Mouse (Mus musculus) limb, embryonic 12.5 days (tissue): ENCODE data around the gene Ndufa8. TPM values are rescaled to one million over a fixed set of nuclear protein-coding genes. Genes with fewer than 3 reads are reported as not detected.
A peak's percentile ranks its signal among the peaks of the same experiment; 100 is the strongest.

Source experiments
- ATAC-seq: fragments of 200-750 bp; cut with Nextera tagmentation; 2 replicates; pipeline ENCODE4 v1.8.0; 2017; ENCODE audit warnings: low read depth, moderate TSS enrichment; ENCODE audit not compliant: insufficient number of reproducible peaks, insufficient read depth, low FRiP score, low TSS enrichment
- H3K27ac ChIP-seq: fragments of 300-500 bp; sonication (generic); 2 replicates; pipeline ENCODE4 v1.5.1; 2016; ENCODE audit warnings: mild to moderate bottlenecking, moderate library complexity
- H3K27me3 ChIP-seq: fragments of 300-500 bp; sonication (generic); 2 replicates; pipeline ENCODE4 v1.6.1; 2016; ENCODE audit warnings: mild to moderate bottlenecking, moderate library complexity
- H3K36me3 ChIP-seq: fragments of 300-500 bp; sonication (generic); 2 replicates; pipeline ENCODE4 v1.6.1; 2016; ENCODE audit warnings: mild to moderate bottlenecking, moderate library complexity
- H3K4me1 ChIP-seq: fragments of 300-500 bp; sonication (generic); replicated peaks from 2 replicates; pipeline ENCODE4 v1.6.1; 2016
- H3K4me2 ChIP-seq: fragments of 300-500 bp; sonication (generic); 2 replicates; pipeline ENCODE4 v1.6.1; 2016; ENCODE audit warnings: mild to moderate bottlenecking, moderate library complexity
- H3K4me3 ChIP-seq: fragments of 300-500 bp; sonication (generic); replicated peaks from 2 replicates; pipeline ENCODE4 v1.5.1; 2016; ENCODE audit warnings: mild to moderate bottlenecking
- H3K9ac ChIP-seq: fragments of 300-500 bp; sonication (generic); replicated peaks from 2 replicates; pipeline ENCODE4 v1.6.1; 2016; ENCODE audit warnings: mild to moderate bottlenecking, moderate library complexity
- H3K9me3 ChIP-seq: fragments of 300-500 bp; sonication (generic); 2 replicates; pipeline ENCODE4 v1.6.1; 2016; ENCODE audit warnings: mild to moderate bottlenecking, moderate library complexity
- WGBS: fragments of 180-500 bp; shearing (Covaris S2); methylation state at CpG from one replicate; pipeline ENCODE4 v1.1.7; 2016; 5-methylcytosine and 5-hydroxymethylcytosine counted together
- polyA plus RNA-seq: library from polyadenylated mRNA; unstranded; fragments of >200 nt; fragmentation: Nextera tagmentation; extraction: Ambion mirVana; gene quantifications from 2 replicates; pipeline ENCODE4 v1.2.1, GENCODE M21; 2016

Ndufa8 gene
- polyA plus RNA-seq, 1 experiment from 2014 or later, result 181 TPM

DNA sequence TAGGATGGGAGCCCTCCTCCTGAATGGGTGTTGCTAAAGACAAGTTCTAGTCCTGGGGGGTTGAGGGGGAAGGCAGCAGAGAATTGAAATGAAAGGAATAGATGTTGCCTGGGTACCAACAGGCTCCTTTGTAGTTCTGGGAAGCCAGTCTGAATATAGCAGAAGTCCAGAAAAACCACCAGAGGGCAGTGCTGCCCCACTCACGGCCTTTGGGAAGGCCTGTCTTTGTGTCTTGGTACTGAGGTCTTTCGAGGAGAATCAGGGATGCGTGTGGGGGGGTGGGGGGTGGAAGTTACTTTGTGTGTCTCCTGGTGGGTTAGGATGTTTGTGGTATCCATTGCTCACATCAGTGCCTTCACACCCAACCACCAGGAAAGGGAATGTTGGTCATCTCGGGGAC is 39.8 kb downstream of the Ndufa8 start:
- Histone ChIP-seq H3K9me3 (no peaks in the 10 kb centered on the region), H3K9ac (no peak overlapping the region), H3K27me3 (peaks cover 45% of the 10 kb centered on the region), H3K4me2 (no peak overlapping the region), H3K36me3 (no peaks in the 10 kb centered on the region), H3K4me1 (peaks cover 10% of the 10 kb centered on the region), H3K27ac (no peak overlapping the region), H3K4me3 (no peak overlapping the region)
- 19% methylated on average over 4 of the region's 4 CpGs for WGBS
- ATAC-seq, result peak; percentile 54; the same call in 1 of the 2 replicates

DNA sequence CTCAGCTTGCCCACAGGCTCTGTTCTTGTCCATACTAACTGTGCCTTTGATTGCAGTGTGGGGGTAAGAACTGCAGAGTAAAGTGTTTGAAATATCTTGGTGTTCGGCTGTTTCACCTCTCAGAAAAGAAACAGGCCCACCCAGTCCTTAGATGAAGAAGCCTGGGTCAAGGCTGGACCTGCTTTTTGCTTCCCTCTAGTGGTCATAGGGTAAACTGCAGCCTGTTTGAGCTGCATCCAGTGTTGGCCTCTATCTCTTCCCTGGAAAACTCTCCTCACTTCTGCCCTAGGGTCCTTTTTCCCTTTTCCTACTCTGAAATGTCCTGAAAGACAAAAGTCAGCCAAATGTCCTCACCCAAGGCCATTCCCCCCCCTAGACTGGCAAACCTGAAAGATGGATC is 41.1 kb downstream of the Ndufa8 start:
- no peak overlapping the region for H3K9ac ChIP-seq
- H3K27ac ChIP-seq, result no peak overlapping the region
- 28% methylated on average over 1 of the region's 1 CpGs for WGBS
- no peaks in the 10 kb centered on the region for H3K36me3 ChIP-seq
- no peak overlapping the region for H3K4me3 ChIP-seq
- ATAC-seq, result no peak
- no peaks in the 10 kb centered on the region for H3K9me3 ChIP-seq
- H3K4me2 ChIP-seq, result no peak overlapping the region
- peaks cover 10% of the 10 kb centered on the region for H3K4me1 ChIP-seq
- peaks cover 49% of the 10 kb centered on the region for H3K27me3 ChIP-seq

DNA sequence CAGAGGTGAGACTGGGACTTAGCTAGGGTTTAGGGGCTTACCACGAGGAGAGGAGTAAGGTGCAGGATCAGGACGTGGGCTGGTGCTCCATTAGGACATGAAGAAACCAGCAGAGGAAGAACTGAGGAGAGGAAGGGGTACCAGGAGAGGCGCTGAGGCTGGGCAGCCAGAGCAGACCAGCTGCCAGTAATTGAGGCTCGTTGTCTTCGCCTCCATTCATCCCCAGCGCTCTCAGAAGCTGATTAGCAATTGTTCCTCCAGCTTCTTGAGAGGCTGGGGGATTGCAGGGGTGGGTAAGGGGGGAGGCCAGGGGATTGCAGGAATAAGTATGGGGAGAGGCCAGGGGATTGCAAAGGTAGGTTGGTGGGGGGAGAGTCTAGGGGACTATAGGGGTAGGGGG is 47.0 kb downstream of the Ndufa8 start:
- no peaks in the 10 kb centered on the region for H3K9me3 ChIP-seq
- WGBS, result 48% methylated on average over 6 of the region's 6 CpGs
- H3K27ac ChIP-seq, result no peak overlapping the region
- no peak overlapping the region for H3K4me2 ChIP-seq
- ATAC-seq, result no peak
- no peak overlapping the region for H3K4me3 ChIP-seq
- H3K36me3 ChIP-seq, result no peaks in the 10 kb centered on the region
- H3K9ac ChIP-seq, result no peak overlapping the region
- H3K27me3 ChIP-seq, result peaks cover 32% of the 10 kb centered on the region
- no peaks in the 10 kb centered on the region for H3K4me1 ChIP-seq

- peaks cover 35% of the 10 kb centered on the region for H3K27me3 ChIP-seq
- no peaks in the 10 kb centered on the region for H3K9me3 ChIP-seq
- no peak overlapping the region for H3K4me2 ChIP-seq
- H3K9ac ChIP-seq, result no peak overlapping the region
- no peaks in the 10 kb centered on the region for H3K36me3 ChIP-seq
- no peak overlapping the region for H3K4me3 ChIP-seq
- no peak for ATAC-seq
- WGBS, result 52% methylated on average over 1 of the region's 1 CpGs
- no peaks in the 10 kb centered on the region for H3K4me1 ChIP-seq
- no peak overlapping the region for H3K27ac ChIP-seq
These were observed 48.8 kb downstream of the Ndufa8 start for GRCm38 (mm10) chr2:36000390-36000789.

GRCm38 (mm10) chr2:35999212-35999611 is 50.0 kb downstream of the Ndufa8 start:
- no peaks in the 10 kb centered on the region for H3K4me1 ChIP-seq
- H3K27ac ChIP-seq, result no peak overlapping the region
- H3K27me3 ChIP-seq, result peaks cover 33% of the 10 kb centered on the region
- no peak for ATAC-seq
- no peaks in the 10 kb centered on the region for H3K9me3 ChIP-seq
- H3K4me2 ChIP-seq, result no peak overlapping the region
- no peak overlapping the region for H3K4me3 ChIP-seq
- no peak overlapping the region for H3K9ac ChIP-seq
- H3K36me3 ChIP-seq, result no peaks in the 10 kb centered on the region

DNA sequence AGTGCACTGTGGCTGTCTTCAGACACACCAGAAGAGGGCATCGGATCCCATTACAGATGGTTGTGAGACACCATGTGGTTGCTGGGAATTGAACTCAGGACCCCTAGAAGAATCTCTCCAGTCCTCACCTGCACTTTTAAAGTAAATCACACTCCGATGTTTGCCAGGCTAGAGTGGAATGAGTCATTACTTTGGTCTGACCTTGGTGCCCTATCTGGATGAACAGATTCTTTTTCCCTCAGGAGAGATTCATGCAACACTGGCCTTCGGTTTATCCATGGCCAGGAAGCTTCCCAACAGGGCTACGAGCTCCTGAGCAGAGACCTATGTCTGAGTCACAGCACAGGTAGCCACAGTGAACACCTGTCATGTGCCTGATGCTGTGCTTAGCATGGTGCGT is 50.8 kb downstream of the Ndufa8 start:
- 90% methylated on average over 5 of the region's 5 CpGs for WGBS
- ATAC-seq, result no peak
- H3K27ac ChIP-seq, result no peak overlapping the region
- no peak overlapping the region for H3K4me3 ChIP-seq
- H3K4me2 ChIP-seq, result no peak overlapping the region
- H3K4me1 ChIP-seq, result no peaks in the 10 kb centered on the region
- no peak overlapping the region for H3K9ac ChIP-seq
- peaks cover 27% of the 10 kb centered on the region for H3K27me3 ChIP-seq
- no peaks in the 10 kb centered on the region for H3K9me3 ChIP-seq
- H3K36me3 ChIP-seq, result no peaks in the 10 kb centered on the region

DNA sequence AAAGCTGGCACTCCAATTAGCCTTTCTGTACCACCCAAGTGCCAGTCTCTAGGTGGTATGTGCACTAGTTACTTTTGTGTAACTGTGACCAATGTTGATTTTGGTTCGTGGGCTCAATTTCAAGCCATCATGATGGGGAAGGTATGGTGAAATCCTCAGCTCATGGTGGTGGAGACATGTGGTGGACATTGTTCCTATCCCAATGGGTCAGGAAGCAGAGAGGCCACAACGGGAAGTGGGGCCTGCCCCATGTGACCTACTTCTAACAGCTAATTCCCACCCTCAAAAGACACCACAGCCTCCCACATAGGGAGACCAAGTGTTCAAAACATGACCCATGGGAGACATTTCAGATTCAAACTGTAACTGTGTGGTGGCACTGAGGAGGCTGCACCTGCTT is 52.5 kb downstream of the Ndufa8 start:
- Histone ChIP-seq H3K4me3 (no peak overlapping the region), H3K4me2 (no peak overlapping the region), H3K9ac (no peak overlapping the region), H3K27ac (no peak overlapping the region), H3K36me3 (no peaks in the 10 kb centered on the region), H3K27me3 (peaks cover 14% of the 10 kb centered on the region; the same call in 1 of the 2 replicates), H3K4me1 (no peaks in the 10 kb centered on the region), H3K9me3 (no peaks in the 10 kb centered on the region)
- WGBS, result 87% methylated on average over 2 of the region's 2 CpGs
- no peak for ATAC-seq

GRCm38 (mm10) chr2:35994303-35994702 is 54.9 kb downstream of the Ndufa8 start:
- H3K36me3 ChIP-seq, result no peaks in the 10 kb centered on the region
- no peak overlapping the region for H3K4me3 ChIP-seq
- H3K27me3 ChIP-seq, result peaks cover 14% of the 10 kb centered on the region; the same call in 1 of the 2 replicates
- H3K27ac ChIP-seq, result no peak overlapping the region
- H3K4me2 ChIP-seq, result no peak overlapping the region
- H3K9me3 ChIP-seq, result no peaks in the 10 kb centered on the region
- 83% methylated on average over 6 of the region's 6 CpGs for WGBS
- H3K9ac ChIP-seq, result no peak overlapping the region
- H3K4me1 ChIP-seq, result no peaks in the 10 kb centered on the region
- ATAC-seq, result no peak

DNA sequence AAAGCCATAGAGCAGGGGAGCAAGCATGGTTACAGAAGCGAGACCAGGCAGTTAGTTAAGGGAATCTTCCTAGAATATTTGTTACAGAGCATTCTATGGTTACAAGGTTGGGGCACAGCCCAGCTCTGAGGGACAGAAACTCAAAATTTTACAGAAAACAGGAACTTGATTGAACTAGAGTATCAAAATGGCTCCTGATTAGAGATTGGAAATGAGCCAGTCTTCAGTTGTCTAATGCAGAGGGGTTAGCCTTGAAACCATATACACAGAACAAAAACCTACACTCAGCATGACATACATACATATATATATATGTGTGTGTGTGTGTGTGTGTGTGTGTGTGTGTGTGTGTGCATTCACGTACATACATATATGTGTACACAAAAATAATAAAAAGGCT is 55.7 kb downstream of the Ndufa8 start:
- Histone ChIP-seq H3K4me3 (no peak overlapping the region), H3K4me1 (no peaks in the 10 kb centered on the region), H3K27me3 (peaks cover 14% of the 10 kb centered on the region; the same call in 1 of the 2 replicates), H3K36me3 (no peaks in the 10 kb centered on the region), H3K9ac (no peak overlapping the region), H3K4me2 (no peak overlapping the region), H3K9me3 (no peaks in the 10 kb centered on the region), H3K27ac (no peak overlapping the region)
- 74% methylated on average over 2 of the region's 2 CpGs for WGBS
- no peak for ATAC-seq

DNA sequence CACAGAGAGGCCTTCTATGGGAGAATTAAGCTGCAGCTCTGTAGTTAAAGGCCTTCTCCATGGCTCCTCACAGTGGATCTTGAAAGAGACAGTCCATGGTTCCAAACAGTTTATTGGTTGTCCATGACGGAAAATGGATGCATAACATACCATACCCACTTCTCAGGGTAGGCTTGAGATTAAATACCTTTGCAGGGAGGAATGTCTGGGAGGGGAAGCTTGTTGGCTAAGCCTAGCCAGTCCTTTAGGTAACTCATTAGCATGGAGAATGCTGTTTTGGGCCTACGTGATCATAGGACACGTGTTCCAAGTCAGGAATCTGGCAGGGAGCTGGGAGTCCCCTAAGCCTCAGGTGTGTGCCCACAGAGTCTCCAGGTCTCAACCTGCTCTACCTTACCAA is 56.9 kb downstream of the Ndufa8 start:
- no peak overlapping the region for H3K9ac ChIP-seq
- no peak for ATAC-seq
- peaks cover 22% of the 10 kb centered on the region; the same call in 1 of the 2 replicates for H3K27me3 ChIP-seq
- H3K27ac ChIP-seq, result no peak overlapping the region
- no peak overlapping the region for H3K4me2 ChIP-seq
- H3K4me3 ChIP-seq, result no peak overlapping the region
- H3K9me3 ChIP-seq, result no peaks in the 10 kb centered on the region
- no peaks in the 10 kb centered on the region for H3K4me1 ChIP-seq
- no peaks in the 10 kb centered on the region for H3K36me3 ChIP-seq
- 82% methylated on average over 3 of the region's 3 CpGs for WGBS
